Mouse (Mus musculus): ENCODE data around the gene Brca2. TPM values are rescaled to one million over a fixed set of nuclear protein-coding genes. Genes with fewer than 3 reads are reported as not detected.
A peak's percentile ranks its signal among the peaks of the same experiment; 100 is the strongest.
"Not testable (repeated sequence)": the region's sequence is repeated elsewhere in the genome, so short reads cannot be mapped to it uniquely, and the experiment has no call there.

The Brca2 gene
- 10 to 100 TPM in 1 of 4 experiments, 1 to 10 TPM in 3; 5.9 to 10.4 (median 6.8) TPM for total RNA-seq (2022)

GRCm38 (mm10) chr5:150521937-150522866, at the start of gene Brca2:
TSS of gene Brca2 (plus strand) at chr5:150522630.
- peak; percentile 65 to 87 for DNase-seq (ENCODE audit: low spot score in 2 of 2)

GRCm38 (mm10) chr5:150477364-150477763, 45.1 kb upstream of the Brca2 start:
- DNase-seq (ENCODE audit: low spot score in 2 of 2) = no peak

GRCm38 (mm10) chr5:150478612-150479011, 43.8 kb upstream of the Brca2 start:
- DNase-seq (ENCODE audit: low spot score in 2 of 2) = no peak

- DNase-seq (ENCODE audit: low spot score in 2 of 2) = no peak
Measured at GRCm38 (mm10) chr5:150485198-150485597, 37.2 kb upstream of the Brca2 start.

GRCm38 (mm10) chr5:150490285-150490684, 32.1 kb upstream of the Brca2 start:
- no peak for DNase-seq (ENCODE audit: low spot score in 2 of 2)

- DNase-seq (ENCODE audit: low spot score in 2 of 2) = no peak
Measured at GRCm38 (mm10) chr5:150490821-150491220, 31.6 kb upstream of the Brca2 start.

- DNase-seq (ENCODE audit: low spot score in 2 of 2) = not testable (repeated sequence)
Measured at GRCm38 (mm10) chr5:150491573-150492173, 30.8 kb upstream of the Brca2 start.

GRCm38 (mm10) chr5:150495792-150496191, 26.6 kb upstream of the Brca2 start:
- no peak for DNase-seq (ENCODE audit: low spot score in 2 of 2)

- no peak for DNase-seq (ENCODE audit: low spot score in 2 of 2)
Measured at GRCm38 (mm10) chr5:150510451-150511225, 11.8 kb upstream of the Brca2 start.

- no peak for DNase-seq (ENCODE audit: low spot score in 2 of 2)
Measured at GRCm38 (mm10) chr5:150513264-150513663, 9.2 kb upstream of the Brca2 start.

- no peak for DNase-seq (ENCODE audit: low spot score in 2 of 2)
Measured at GRCm38 (mm10) chr5:150514027-150514426, 8.4 kb upstream of the Brca2 start.

- DNase-seq (ENCODE audit: low spot score in 2 of 2) = no peak
Measured at GRCm38 (mm10) chr5:150518064-150518463, 4.4 kb upstream of the Brca2 start, which contains the start of gene Zar1l. TSS of gene Zar1l (minus strand) at chr5:150518164.

GRCm38 (mm10) chr5:150519551-150519950, 2.9 kb upstream of the Brca2 start:
- DNase-seq (ENCODE audit: low spot score in 2 of 2) = no peak

- no peak for DNase-seq (ENCODE audit: low spot score in 2 of 2)
Measured at GRCm38 (mm10) chr5:150522867-150523234, 421 bp downstream of the Brca2 start.

- no peak for DNase-seq (ENCODE audit: low spot score in 2 of 2)
Measured at GRCm38 (mm10) chr5:150525239-150525638, 2.8 kb downstream of the Brca2 start.

- DNase-seq (ENCODE audit: low spot score in 2 of 2) = no peak
Measured at GRCm38 (mm10) chr5:150541302-150541701, 18.9 kb downstream of the Brca2 start.

GRCm38 (mm10) chr5:150543184-150543583, 20.8 kb downstream of the Brca2 start:
- no peak for DNase-seq (ENCODE audit: low spot score in 2 of 2)

- no peak for DNase-seq (ENCODE audit: low spot score in 2 of 2)
Measured at GRCm38 (mm10) chr5:150551637-150552036, 29.2 kb downstream of the Brca2 start.

GRCm38 (mm10) chr5:150559519-150560103, 37.2 kb downstream of the Brca2 start:
- no peak for DNase-seq (ENCODE audit: low spot score in 2 of 2)

- no peak for DNase-seq (ENCODE audit: low spot score in 2 of 2)
Measured at GRCm38 (mm10) chr5:150560851-150561250, 38.4 kb downstream of the Brca2 start.

GRCm38 (mm10) chr5:150561376-150561775, 38.9 kb downstream of the Brca2 start:
- DNase-seq (ENCODE audit: low spot score in 2 of 2) = no peak

Measured in layer of hippocampus, adult 8-10 months (tissue).